Mouse (Mus musculus): ENCODE results near the gene Tmem217.

- no peak for TF ChIP-seq POLR2A (IDR thresholded peaks at IDR 0.05; ENCODE audit: borderline replicate concordance, control insufficient read depth, low read depth, low read length)
- TF ChIP-seq CTCF (IDR thresholded peaks at IDR 0.05; ENCODE audit: control insufficient read depth, insufficient read depth, low read length): no peak
These were observed 75.7 kb downstream of the Tmem217 start for GRCm38 (mm10) chr17:29476461-29476860.

Data from bone marrow, adult 2 months (tissue).